Mouse (Mus musculus) ES-E14 (cell line): ENCODE results near the gene Pxk. TPM values are rescaled to one million over a fixed set of nuclear protein-coding genes. Genes with fewer than 3 reads are reported as not detected.
A peak's percentile ranks its signal among the peaks of the same experiment; 100 is the strongest.

ENCODE experiments used
- DNase-seq: peaks from one replicate; pipeline ENCODE4 v3.0.0-alpha.2; 2013; ENCODE audit warnings: low read depth, low spot score
- H3K27ac ChIP-seq: 2 replicates; pipeline ENCODE4 v1.5.1; 2012; ENCODE audit warnings: low read depth, mild to moderate bottlenecking, low read length, moderate library complexity, mixed read lengths; ENCODE audit not compliant: poor library complexity, insufficient read depth, severe bottlenecking
- H3K36me3 ChIP-seq: 2 replicates; pipeline ENCODE4 v1.6.1; 2012; ENCODE audit warnings: mild to moderate bottlenecking, low read length, moderate library complexity, mixed read lengths; ENCODE audit not compliant: control insufficient read depth, poor library complexity, insufficient read depth, severe bottlenecking
- H3K4me1 ChIP-seq, 2 experiments: fragments of 150-350 bp in 1 of 2; sonication (generic) in 1 of 2; 2 replicates each; pipeline ENCODE4 v1.6.1; 2012; ENCODE audit warnings: low read length in 2 of 2, mild to moderate bottlenecking in 1 of 2, mixed read lengths in 1 of 2; ENCODE audit not compliant: control insufficient read depth in 2 of 2, insufficient read depth in 2 of 2, poor library complexity in 1 of 2
- H3K4me3 ChIP-seq, 2 experiments: fragments of 150-350 bp in 1 of 2; sonication (generic) in 1 of 2; 2 replicates each; pipeline ENCODE4 v1.5.1; 2012; ENCODE audit warnings: low read length in 2 of 2, low read depth in 1 of 2, mild to moderate bottlenecking in 1 of 2, mixed read lengths in 1 of 2; ENCODE audit not compliant: insufficient read depth in 1 of 2, poor library complexity in 1 of 2, severe bottlenecking in 1 of 2
- H3K9ac ChIP-seq: 2 replicates; pipeline ENCODE4 v1.6.1; 2012; ENCODE audit warnings: low read depth, mild to moderate bottlenecking, low read length, mixed read lengths; ENCODE audit not compliant: poor library complexity, insufficient read depth, severe bottlenecking
- H3K9me3 ChIP-seq: fragments of 150-350 bp; sonication (generic); 2 replicates; pipeline ENCODE4 v1.6.1; 2012; ENCODE audit warnings: low read depth, mild to moderate bottlenecking, low read length; ENCODE audit not compliant: control insufficient read depth, insufficient read depth
- CHD2 ChIP-seq: IDR thresholded peaks from 2 replicates; pipeline ENCODE4 v1.6.1; 2014; ENCODE audit warnings: mild to moderate bottlenecking, low read depth, low read length, inconsistent platforms
- HCFC1 ChIP-seq: IDR thresholded peaks from 2 replicates; pipeline ENCODE4 v1.6.1; 2012; ENCODE audit warnings: low read length, inconsistent platforms, borderline replicate concordance; ENCODE audit not compliant: insufficient read depth
- MAFK ChIP-seq: IDR thresholded peaks from 2 replicates; pipeline ENCODE4 v1.6.1; 2014; ENCODE audit warnings: mild to moderate bottlenecking, low read depth, low read length, inconsistent platforms; ENCODE audit not compliant: insufficient read depth
- ZC3H11A ChIP-seq: IDR thresholded peaks from 2 replicates; pipeline ENCODE4 v1.6.1; 2012; ENCODE audit warnings: low read depth, mild to moderate bottlenecking, inconsistent platforms, low read length, borderline replicate concordance
- ZNF384 ChIP-seq: IDR thresholded peaks from 2 replicates; pipeline ENCODE4 v1.6.1; 2012; ENCODE audit warnings: low read depth, low read length, inconsistent platforms
- in situ Hi-C, 2 experiments: fragments of 600-800 bp; cut with MboI; formaldehyde crosslinking; loops; one replicate each; pipeline ENCODE4 v1.15.1; 2025; ENCODE audit warnings: low sequenced_read_pairs in 2 of 2, inconsistent platforms in 1 of 2; ENCODE audit not compliant: unreplicated experiment in 2 of 2
- total RNA-seq: library from RNA; depleted of rRNA; stranded (reverse); fragments of 300-350 nt; gene quantifications from 2 replicates; pipeline ENCODE4 v1.2.3, GENCODE M21; 2012

Pxk gene
- total RNA-seq, 1 experiment: 5.4 TPM

DNA sequence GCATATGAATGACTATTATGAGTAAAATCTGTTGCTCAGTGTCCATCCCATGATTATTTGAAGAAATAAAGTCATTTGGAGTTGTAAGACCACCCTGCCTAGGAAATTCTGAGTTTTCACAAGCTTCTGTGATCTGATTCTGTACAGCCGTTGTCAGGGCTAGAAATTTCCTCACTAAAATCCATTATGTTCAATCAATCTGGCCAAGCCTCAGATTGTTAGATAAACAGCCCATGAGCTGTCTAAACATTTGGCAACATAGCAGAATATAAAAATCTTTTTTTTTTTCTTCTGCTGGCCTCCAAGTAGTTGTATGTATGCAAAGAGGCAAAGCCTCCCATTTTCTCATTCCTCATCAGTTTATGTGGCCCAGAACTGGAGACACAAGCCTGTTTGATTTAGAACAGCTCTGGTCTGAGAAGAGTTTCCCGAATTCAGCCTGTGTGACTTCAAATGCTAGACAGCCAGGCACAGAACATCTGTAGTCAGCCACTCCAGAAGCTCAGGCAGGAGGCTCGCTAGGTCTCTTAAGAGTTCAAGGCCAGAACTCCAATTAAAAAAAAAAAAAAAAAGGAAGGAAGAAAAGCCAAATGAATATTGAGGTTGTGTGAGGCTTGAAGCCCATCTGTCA is 3.0 kb upstream of the Pxk start:
- Histone ChIP-seq H3K4me1 (no peaks in the 10 kb centered on the region), H3K9ac (no peak overlapping the region), H3K4me3 (no peak overlapping the region), H3K9me3 (no peaks in the 10 kb centered on the region), H3K27ac (no peak overlapping the region), H3K36me3 (peaks cover under 1% of the 10 kb centered on the region; the same call in 1 of the 2 replicates)
- no peak for TF ChIP-seq CHD2
- 0 out of 2 replicates have a peak, but pooled peaks have one; percentile 26 for TF ChIP-seq ZNF384
- TF ChIP-seq HCFC1: no peak
- no peak for TF ChIP-seq ZC3H11A
- TF ChIP-seq MAFK: no peak
- in situ Hi-C loops: loop anchor here (10.0 to 25.0 kb wide), 2 partner anchors 220 to 242 kb away; partner anchors contain the start of gene Fam107a (in 1 of the 2)
- no peak for DNase-seq

DNA sequence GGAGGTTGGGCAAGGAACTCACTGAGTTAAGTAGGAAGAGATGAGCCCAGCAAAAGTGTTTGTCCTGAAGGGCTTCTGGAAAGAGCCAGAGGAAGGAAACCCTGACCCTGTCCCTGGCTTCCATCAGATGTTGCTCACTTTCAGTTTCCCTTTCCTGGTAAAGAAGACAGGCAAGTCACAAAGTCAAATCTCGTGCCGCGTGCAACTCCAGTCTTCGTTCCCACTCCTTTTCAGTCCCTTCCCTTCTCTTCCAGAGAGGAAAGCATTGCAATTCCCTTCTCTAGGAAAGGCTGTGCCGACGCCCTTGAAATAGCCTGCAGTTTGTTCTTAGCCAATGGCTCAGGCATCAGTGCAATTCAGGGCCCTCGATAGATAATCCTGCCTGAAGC is 2.5 kb upstream of the Pxk start:
- no peak for DNase-seq
- no peaks in the 10 kb centered on the region for H3K9me3 ChIP-seq
- H3K27ac ChIP-seq: no peak overlapping the region
- no peaks in the 10 kb centered on the region for H3K4me1 ChIP-seq
- TF ChIP-seq ZNF384: no peak
- no peak for TF ChIP-seq ZC3H11A
- no peak for TF ChIP-seq CHD2
- TF ChIP-seq MAFK: no peak
- no peak for TF ChIP-seq HCFC1
- in situ Hi-C loops: loop anchor here (10.0 to 25.0 kb wide), 2 partner anchors 219 to 242 kb away; partner anchors contain the start of gene Fam107a (in 1 of the 2)
- H3K9ac ChIP-seq: no peak overlapping the region
- H3K36me3 ChIP-seq: no peaks in the 10 kb centered on the region; the same call in 1 of the 2 replicates
- no peak overlapping the region for H3K4me3 ChIP-seq

GRCm38 (mm10) chr14:8098687-8098995 is 630 bp downstream of the Pxk start:
- Histone ChIP-seq H3K9ac (peak overlapping the region; percentile 82), H3K4me3 (peak overlapping the region; percentile 90 to 96), H3K36me3 (no peaks in the 10 kb centered on the region), H3K9me3 (no peaks in the 10 kb centered on the region), H3K27ac (no peak overlapping the region), H3K4me1 (no peaks in the 10 kb centered on the region)
- in situ Hi-C loops: loop anchor here (10.0 to 25.0 kb wide), 2 partner anchors 216 to 239 kb away; partner anchors contain the start of gene Fam107a (in 1 of the 2)
- no peak for DNase-seq
- no peak for TF ChIP-seq MAFK
- TF ChIP-seq ZC3H11A: no peak
- TF ChIP-seq ZNF384: no peak
- no peak for TF ChIP-seq CHD2
- TF ChIP-seq HCFC1: no peak

DNA sequence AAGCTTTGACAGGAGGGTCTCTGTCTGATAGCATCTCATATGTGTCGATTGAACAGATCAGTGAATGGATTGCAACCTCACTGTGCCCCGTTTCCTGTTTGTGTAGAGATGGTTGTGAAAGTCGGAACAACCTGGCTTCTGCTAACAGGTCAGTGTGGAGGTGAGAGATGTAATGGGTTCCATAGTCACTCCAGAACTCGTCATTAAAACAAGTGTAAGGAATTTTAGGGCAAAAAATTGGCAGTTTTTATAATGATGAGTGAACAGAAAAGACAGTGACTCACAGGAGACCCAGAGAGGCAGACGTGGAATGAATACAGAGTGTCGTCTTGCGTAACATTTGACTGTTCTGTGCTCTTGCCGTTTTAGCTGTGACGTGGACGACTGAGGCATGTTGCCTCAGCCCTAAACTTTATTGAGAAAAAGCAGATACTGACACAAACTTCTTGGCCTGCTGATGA is 1.6 kb downstream of the Pxk start:
- no peak for DNase-seq
- in situ Hi-C loops: loop anchor here (10.0 to 25.0 kb wide), 2 partner anchors 215 to 238 kb away; partner anchors contain the start of gene Fam107a (in 1 of the 2)

More for the DNA sequence above, 1.6 kb downstream of the Pxk start:
- TF ChIP-seq ZNF384: no peak
- no peak for TF ChIP-seq CHD2
- no peak for TF ChIP-seq MAFK
- no peak for TF ChIP-seq ZC3H11A
- no peaks in the 10 kb centered on the region for H3K36me3 ChIP-seq
- no peak overlapping the region for H3K4me3 ChIP-seq
- H3K27ac ChIP-seq: no peak overlapping the region
- no peak overlapping the region for H3K9ac ChIP-seq
- no peaks in the 10 kb centered on the region for H3K9me3 ChIP-seq
- no peaks in the 10 kb centered on the region for H3K4me1 ChIP-seq
